Mouse (Mus musculus): ENCODE results near the gene Gm17087.

Gm17087 gene

DNA sequence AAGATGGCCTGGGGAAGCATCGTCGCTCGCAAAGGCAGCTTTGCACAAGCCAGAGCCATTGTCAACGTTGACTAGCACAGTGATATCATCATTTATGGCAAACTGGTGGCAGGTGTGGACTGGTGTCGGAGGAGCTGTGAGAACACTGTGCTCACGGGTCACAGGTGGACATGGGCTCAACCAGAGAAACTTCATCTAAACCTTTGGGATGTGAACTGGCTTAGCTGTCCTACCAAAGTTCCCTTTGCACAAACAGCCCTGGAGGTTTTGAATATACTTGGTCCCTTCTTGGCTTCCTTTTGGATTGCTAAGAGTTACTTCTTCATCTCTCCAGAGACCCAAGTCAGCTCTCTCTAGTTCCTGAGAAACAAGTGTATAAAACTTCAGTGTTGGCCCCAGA is at the start of gene Gm17087:
Gene Gm17087, minus strand, starts transcription at position 101 of the 400 bp plus-strand sequence.
- DNase-seq (ENCODE audit: low spot score): no peak

DNA sequence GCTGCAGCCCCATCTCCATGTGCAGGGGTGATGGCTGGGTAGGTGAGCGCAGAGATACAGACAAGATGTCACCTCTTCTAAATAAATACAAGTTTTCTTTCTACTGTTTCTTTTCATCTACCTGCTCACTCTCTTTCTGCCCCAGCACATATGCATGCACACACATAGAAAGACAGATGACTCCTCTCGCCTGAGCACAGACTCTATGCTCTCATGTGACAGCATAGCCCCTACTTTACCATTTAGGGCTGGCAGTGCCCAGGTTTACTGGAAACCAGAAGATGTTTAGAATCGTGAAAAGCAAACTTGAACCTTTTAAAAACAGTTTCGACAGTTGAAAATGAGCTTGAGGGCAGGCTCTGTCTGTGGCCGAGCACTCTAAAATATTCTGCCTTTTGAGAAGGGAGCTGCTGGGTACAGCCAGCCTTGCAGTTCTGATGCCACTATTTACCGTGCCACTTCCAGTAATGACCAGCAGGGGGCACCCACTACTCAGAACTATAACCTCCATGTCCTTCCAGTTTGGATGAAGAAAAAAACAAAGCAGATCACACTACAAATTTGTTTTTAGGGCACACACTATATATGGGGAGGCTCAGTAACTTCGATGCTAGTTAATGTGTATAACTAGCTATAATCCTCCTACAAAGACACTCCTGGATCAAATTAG is 47.3 kb upstream of the Gm17087 start:
- DNase-seq (ENCODE audit: low spot score): no peak

DNA sequence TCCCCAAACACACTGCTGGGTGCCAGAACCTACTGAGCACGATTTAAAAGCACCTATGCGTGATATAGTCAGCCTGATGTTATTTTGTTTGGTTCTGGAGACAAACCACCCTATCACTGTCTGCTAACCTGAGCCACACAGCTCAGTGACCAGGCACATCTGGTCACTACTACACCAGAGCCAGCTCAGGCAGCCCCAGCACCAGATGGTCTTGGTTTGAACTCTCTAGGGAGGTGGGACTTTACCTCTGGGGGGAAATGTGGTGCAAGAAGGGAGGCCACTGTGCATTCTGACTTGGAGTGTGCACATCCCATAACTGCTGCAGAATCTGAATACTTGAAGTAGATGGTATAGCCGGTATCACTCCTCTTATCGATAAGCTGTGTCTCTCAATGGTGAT is 45.2 kb upstream of the Gm17087 start:
- DNase-seq (ENCODE audit: low spot score): no peak

DNA sequence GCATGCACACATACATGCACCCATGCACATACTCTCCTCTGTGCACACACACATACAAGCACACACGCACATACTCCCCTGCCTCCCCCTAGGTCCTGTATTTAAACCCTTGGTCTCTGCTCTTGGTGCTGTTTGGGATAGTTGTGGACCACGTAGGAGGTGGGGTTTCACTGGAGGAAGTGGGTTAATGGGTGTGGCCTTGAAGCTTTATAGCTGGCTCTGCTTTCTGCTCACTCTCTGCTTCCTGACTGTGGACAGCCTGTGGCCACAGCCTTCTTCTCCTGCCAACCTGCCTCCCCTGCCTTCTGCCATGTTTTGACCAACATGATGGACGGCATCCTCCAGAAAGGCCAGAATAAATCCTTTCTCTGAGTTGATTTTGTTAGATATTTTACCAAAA is 39.9 kb upstream of the Gm17087 start:
- DNase-seq (ENCODE audit: low spot score): no peak

DNA sequence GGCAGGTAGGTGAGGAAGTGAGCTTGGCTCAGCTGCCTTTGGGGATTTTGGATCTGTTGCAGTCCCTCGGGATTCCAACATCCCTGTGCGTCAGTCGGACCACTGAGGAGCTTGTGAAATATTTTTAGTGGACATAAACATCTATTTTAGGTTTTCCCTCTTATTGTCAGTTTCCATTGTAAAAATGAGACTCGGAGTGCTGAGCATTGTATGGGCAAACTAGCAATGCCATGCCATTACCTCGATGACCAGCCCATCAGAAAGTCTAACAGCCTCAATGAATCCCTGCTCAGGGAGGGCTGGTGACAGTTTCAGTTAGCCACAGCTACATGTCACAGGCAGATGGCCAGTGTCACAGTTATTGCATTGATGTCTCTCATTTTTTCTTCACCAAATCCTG is 39.2 kb upstream of the Gm17087 start:
- no peak for DNase-seq (ENCODE audit: low spot score)

DNA sequence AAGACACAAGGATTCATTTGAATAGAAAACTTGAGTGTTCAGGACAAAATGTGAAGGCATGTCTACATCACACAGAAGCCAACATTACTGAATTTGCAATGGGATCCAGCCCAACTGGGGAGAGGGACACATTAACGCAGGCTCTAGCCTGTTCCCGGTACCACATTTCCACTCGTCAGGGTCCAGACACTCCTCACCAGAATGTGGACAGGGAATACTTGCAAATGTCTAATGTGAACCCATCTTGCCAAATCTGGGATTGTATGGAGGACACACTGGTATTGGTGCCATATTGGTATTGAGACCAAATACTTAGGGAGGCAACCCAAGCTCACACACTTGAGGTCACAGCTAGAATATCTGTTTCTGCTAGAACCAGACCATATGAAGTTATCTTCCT is 36.2 kb upstream of the Gm17087 start:
- no peak for DNase-seq (ENCODE audit: low spot score)

DNA sequence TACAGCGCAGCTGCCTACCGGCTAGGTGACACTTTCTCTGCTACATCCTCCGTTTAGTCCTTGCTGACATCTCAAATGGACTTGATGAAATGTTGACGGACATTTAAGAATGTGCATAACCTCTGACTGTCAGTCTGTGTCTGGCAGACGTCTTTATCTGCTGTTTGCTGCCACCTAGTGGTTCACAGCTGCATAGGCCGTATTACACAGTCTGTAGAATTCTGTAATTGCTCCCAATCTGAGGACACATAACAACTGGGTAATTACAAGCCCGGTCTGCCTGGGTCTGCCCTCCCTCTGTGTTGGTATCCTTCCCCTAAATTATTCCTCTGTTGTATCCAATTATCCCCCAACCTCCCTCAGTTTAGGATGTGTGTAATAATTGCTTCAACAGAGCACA is 31.0 kb upstream of the Gm17087 start:
- no peak for DNase-seq (ENCODE audit: low spot score)

DNA sequence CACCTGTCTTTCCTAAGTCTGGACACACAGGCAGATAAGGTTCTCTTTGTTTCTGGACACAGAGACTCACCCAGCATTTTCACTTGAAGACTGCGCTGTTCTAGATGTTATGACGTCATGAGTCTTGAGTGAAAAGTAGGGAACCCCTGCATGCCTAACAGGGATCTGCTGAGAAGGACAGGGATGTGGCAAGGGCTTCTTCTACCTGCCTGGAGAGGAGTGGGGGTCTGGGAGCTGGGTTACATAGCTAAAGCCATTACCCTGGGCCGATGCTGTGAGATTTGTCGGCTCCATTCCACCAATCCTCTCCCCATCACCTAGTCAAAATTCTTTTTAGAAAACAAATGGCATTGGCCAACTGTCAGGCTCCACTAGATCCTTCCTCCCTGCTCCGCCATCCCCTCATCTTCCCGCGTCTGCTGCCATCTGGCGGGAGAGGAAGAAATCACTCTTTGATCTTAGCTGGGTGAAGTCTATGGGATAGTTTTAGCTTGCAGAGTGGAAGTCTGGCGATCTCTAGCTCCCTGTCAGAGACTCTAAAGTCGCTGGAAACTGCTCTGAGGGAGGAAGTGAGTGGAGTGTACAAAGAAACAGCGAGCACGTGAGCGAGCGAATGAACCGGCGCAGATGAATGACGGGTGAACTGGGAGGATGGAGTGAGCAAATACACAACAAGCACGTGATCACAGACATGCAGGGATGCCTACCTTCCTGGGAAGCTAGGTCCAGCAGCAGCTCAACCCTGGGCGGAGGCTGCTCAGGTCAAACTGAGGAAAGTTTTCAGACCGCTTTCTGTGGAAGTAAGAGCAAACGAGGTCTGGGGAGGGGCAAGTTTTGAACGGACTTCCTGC is 25.9 kb upstream of the Gm17087 start:
- DNase-seq (ENCODE audit: low spot score): peak; percentile 24

DNA sequence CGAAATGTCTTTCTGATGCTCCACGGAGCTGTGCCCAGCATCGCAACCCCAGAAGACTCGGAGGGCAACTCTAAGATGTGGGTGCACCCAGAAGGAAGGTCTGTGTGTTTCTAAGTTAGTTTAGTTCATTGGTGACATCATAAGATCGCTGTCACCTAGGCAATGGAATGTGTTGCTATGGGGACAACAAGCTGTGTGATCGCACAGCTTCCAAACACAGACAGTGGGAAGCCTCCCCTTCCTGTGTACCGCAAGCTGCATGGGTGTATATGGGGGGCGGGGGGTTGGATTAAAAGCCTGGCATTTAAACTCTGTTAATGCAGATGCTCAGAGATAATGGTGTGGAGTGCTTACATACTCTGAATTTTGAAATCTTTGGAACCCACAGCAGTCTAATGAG is 14.8 kb upstream of the Gm17087 start:
- DNase-seq (ENCODE audit: low spot score): no peak

DNA sequence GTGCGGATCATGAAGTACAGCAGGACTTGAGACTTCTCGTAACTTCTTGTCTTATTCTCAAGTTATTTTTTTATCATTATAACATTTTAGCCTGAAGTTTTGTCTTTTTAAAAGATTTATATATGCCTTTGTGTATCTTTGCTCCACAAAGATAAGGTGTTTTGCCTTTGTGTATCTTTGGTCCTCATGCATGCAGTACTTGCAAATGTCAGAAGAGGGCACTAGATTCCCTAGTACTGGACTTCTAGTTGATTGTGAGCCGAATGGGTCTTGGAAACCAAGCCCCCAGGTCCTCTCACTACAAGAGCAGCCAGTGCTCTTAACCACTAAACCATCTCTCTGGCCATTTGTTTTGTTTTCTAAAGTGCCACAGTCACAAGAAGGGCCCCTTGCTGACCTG is 13.6 kb upstream of the Gm17087 start:
- DNase-seq (ENCODE audit: low spot score): no peak

DNA sequence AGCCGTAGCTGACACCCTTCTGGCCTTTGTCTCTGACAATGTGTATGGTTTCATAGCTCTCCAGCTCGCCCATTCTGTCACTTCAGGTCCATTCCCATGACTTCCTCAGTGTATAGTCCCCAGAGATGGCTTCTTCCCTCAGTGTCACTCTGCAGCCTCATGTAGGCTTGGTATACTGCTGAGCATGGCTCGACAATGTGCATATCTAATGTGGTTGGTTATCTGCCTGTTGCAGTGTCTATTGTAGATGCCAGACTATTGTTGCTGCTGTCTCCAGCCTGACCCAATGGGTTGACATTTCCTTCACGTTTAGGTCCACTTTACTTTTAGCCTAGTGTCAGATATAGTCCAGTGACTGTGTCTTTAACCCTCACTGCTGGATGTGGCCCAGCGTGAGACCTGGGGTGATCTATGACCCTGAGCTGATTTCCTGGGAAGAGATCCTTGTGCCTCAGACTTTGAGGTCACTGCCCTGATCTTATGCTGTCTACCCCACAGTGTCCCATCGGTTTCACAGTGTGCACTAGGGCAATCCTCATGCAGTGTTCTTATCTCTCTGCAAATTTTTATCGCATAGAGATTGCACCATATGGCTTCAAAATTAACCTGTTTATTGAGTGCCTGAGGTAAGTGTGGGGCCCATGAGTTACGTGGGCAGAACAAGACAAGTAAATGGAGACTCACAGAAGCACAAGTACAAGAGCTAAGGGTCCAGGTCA is 7.0 kb upstream of the Gm17087 start:
- DNase-seq (ENCODE audit: low spot score): no peak

DNA sequence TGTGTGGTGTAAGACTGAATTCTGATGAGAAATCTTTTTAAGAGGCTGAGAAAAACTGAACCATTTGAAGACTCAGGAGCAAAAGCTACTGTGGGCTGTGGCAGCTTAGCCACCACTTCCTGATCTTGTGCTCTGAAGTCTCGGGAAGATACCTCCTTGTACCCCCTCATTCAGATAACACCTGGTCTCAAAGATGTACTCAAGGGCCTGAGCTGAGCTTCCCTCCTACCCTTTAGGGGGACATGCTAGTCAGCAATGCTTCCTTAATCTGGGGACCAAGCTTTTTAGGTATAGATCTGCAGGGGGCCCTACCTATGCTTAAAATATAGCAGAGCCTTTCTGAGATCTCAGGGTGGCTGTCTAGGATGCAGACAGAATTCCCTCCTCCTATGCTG is 3.9 kb downstream of the Gm17087 start:
- DNase-seq (ENCODE audit: low spot score): no peak

DNA sequence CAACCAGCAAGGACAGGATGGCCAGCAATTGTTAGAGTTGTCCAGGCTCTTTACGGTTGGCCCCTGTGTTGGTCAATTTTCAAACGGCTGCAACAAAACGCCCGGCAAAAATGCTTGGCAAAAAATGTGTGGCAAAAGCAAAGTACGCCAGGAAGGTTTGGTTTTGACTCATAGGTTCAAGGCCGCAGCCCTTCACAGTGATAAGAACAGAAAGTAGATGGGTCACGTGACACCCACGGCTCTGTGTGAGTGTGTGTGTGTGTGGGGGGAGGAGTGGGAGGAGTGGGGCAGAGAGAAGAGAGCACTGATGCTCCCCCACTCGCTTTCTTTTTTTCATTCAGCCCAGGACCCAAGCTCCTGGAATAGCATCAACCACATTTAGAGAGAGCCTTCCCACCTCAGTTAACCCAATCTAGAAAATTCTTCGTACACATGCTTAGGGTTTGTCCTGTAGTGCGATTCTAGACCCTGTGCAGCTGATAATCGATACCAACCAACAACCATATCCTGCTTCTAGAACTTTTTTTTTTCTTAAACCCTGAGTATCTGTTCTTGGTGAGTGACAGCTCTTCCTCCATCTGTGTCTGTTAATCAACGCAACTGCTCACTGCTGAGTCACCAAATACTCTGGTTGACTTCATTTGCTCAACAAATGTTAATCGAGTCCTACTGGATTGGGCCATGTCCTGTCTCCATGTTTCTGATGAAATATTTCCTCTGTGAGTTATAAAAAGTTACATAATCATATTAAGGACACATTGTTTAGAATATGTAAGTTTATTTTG is 4.5 kb downstream of the Gm17087 start:
- no peak for DNase-seq (ENCODE audit: low spot score)

DNA sequence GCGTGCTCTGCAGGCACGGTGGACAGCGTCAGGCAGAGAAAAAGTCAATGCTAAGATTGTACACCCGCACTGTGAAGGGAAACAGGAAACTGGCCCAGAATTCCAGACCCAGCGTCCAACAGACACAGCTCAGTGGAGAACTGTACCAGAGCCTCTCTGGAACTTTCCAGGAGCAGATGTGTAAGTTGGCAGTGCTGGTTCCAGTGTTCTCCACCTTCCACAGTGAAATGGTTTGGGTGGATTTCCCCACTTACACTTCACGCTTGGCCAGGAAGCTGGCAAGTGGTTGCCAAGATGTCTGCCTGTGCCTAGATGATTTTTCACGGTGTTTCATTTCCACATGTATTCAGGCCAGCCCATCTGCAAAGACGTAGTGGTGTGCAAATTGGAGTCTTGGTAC is 8.8 kb downstream of the Gm17087 start:
- no peak for DNase-seq (ENCODE audit: low spot score)

DNA sequence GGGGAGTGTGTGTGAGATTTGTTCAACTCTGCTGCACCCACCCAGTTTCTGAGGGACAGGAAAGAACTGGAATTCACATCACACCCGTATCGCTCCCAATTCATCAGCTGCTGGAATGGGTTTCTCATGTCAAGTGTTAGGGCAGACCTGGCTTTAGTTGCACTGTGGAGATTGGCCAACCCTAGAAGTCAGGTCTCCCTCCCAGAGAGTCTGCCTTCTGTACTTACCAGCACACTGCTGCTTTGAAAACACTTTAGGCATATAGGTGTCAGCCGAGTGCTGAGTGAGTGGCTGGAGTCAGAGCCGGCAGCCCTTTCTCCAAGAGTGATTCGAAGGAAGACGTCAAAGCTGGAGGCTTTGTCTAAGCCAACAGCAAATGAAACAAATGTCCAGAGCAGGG is 10.5 kb downstream of the Gm17087 start:
- no peak for DNase-seq (ENCODE audit: low spot score)

DNA sequence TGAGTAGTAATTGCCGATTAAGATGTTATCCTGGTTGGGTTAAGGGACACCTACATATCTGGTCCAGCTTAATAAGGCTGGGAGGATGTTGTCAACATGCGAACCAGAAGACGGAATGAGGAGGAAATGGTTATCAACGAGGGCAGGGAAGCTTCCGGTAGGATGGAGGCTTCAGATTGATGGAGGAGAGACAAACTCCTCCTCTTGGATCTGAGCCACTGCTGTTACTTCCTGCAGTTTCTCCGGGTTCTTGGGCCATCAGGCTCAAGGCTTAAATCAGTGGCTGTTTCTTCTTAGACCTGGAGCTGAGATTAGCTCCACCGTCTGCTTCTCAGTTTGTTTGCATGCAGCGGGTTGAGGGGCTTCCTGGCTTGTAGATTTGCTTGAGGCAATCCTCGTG is 11.0 kb downstream of the Gm17087 start:
- no peak for DNase-seq (ENCODE audit: low spot score)

DNA sequence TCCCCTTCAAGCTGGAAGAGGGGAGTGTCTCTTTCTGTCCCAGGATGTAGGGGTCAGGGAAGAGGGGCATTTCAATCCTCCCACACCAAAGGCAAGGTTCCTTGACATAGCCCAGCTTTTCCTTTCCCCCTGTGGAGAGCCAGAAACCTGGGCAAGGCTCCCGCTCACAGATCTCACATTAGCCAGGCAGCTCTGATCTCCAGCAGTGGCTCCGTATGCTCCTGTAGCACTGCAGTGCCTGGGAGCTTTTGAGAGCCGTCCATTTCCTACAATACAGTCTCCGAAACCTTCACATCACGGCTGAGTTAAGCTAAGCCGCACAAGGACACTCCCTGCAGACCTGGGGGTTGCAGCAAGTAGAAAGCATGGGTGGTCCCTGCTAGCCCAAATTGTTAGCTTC is 12.5 kb downstream of the Gm17087 start:
- DNase-seq (ENCODE audit: low spot score): no peak

DNA sequence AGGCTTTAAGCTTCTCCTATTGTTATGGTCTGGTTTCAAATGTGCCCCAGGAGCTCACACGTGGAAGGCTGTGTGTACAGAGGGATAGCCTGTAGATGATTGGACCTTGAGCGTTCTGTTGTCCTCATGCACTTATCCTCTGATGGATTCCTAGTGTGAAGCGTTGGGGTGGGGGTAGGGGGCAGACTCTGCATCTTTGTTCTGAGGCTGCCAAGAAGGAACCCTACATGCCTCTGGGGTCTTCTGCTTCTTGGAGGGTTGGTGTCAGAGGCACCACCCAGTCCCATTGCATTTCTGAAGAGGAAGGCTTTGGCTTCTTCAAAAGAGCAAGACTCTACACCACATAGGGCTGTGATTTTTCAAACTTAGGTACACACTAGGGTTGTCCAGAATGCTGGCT is 13.1 kb downstream of the Gm17087 start:
- no peak for DNase-seq (ENCODE audit: low spot score)

DNA sequence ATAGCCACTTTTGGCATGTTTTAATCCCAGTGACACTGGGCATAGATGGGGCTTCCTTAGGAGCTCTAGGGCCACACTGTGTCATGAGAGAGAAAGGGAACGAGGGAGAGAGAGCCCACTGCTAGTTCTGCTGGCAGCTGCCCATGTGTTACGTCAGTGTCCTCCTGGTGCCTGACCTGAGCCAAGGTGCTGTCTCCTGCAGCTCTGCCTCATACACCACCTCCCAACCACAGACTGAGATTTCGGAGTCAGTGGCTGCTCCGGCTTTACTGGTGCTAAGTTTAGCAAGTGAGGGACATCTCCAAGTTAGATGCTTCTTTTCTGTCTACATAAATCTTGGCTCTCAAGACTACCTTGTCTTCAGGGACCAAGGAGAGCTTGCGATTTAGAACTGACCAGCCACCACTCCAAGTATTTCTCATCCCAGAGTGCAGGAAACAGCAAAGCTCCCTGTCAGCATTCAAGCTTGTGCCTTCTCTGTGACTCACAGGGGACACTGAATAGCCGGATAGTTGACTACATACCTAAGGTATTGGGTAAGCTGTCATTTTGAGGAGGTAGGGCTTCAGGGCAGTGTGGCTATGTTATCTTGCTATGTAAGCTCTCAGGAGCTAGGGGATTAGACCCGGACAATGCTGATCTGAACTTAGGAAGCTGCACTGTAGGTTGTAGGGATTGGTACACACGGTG is 14.3 kb downstream of the Gm17087 start:
- DNase-seq (ENCODE audit: low spot score): no peak

DNA sequence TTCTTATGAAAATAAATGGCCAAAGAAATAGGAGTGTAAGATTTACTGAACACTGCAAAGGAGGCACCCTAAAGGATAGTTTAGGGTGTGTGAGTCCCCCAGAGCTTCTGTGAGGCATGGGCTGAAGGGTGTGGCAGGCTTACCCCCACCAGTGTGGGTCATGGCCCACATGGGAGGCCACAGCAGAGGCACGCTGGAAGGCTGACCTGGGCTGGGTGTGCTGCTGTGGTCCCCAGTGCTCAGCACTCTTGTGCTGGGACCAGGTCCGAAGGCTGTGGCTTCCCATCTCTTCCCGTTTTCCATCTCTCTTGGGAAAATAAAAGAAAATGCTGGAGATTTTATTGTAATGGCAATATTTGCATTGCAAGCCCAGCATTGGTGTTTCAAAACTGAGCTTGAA is 15.1 kb downstream of the Gm17087 start:
- no peak for DNase-seq (ENCODE audit: low spot score)

DNA sequence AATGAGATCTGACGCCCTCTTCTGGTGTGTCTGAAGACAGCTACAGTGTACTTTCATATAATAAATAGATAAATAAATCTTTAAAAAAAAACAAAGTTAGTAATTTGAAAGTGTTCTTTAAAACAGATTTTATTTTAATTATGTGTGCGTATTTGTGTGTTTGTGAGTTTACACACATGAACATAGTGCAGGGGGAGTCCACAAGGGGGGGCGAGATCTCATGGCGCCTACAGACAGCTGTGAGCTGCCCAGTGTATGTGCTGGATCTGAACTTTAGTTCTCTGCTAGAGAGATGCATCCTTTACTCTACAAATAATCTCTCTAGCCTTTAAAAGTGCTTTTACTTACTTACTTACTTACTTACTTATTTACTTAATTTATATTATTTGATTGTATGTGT is 18.0 kb downstream of the Gm17087 start:
- no peak for DNase-seq (ENCODE audit: low spot score)

DNA sequence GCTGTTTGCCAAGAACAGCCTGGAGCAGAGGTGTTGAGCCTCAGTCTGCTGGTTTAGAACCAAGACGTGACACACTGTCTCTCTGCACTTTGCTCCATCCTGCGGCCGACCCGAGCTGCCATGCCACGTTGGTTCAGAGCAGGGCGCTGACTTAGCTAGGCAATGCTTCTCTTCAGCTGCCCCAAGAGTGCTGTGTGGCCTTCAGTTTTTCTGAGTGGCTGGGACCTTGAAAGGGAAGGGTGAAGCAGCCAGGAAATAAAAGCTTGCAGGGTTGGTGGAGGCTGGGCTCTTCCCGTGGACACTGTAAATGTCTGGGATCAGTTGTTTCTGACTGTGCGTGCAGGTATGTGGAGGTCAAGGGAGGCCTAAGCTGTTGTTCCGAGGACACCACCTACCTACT is 20.4 kb downstream of the Gm17087 start:
- no peak for DNase-seq (ENCODE audit: low spot score)
